Mouse (Mus musculus): ENCODE measurements around the gene 1700029I15Rik. TPM values are rescaled to one million over a fixed set of nuclear protein-coding genes. Genes with fewer than 3 reads are reported as not detected.

The 1700029I15Rik gene
- total and polyA plus RNA-seq, 3 experiments: 0.67 to 3.4 (median 3.0) TPM

DNA sequence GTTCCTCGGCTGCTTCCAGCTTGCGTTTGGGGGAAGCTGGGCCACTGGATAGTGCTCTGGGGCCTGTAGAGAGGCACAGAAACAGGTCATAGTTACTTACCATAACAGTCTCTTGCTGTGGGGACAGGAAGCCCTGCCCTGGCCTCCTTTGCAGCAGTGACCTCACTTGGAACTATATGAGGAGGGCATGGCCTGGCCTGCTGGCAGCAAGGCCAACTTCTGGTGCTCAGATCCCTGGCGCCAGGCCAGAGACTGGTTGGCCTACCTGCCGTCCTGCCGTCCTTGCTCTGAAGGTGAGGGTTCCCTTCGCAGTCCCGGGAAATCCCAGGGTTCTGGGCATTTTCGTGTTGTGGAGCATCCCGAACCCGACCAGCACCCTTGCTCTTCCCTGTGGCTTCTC is 29.4 kb downstream of the 1700029I15Rik start:
- dilution Hi-C loops (cut with MboI; ENCODE audit: extremely low pct_ligation_motif_present, extremely low pct_unique_long_range_greater_than_20kb, low sequenced_read_pairs): no loop called here
- peaks cover 86 to 98% of the 10 kb centered on the region in 2 experiments for H3K36me3 ChIP-seq (replicated peaks in 1 of 2; ENCODE audit: control insufficient read depth in 1 of 2, insufficient read depth in 1 of 2, low read length in 1 of 2)
- no peak overlapping the region for H3K4me2 ChIP-seq (ENCODE audit: insufficient read depth, low read depth, poor library complexity, severe bottlenecking)
- H3K4me3 ChIP-seq (replicated peaks in 1 of 3; ENCODE audit: low read depth in 2 of 3, low read length in 2 of 3, poor library complexity in 1 of 3): no peak overlapping the region
- no peaks in the 10 kb centered on the region for H3K79me2 ChIP-seq (replicated peaks; ENCODE audit: control insufficient read depth, extremely low read depth, insufficient read depth, poor library complexity, severe bottlenecking)
- no peak for DNase-seq (ENCODE audit: extremely low read depth)
- H3K9ac ChIP-seq (ENCODE audit: insufficient read depth, low read depth): no peak overlapping the region
- H3K27me3 ChIP-seq (replicated peaks): no peaks in the 10 kb centered on the region
- peaks cover 0 to 16% of the 10 kb centered on the region in 2 experiments; a peak in 2 of 4 replicates for H3K4me1 ChIP-seq (ENCODE audit: control insufficient read depth in 1 of 2, insufficient read depth in 2 of 2)
- in situ Hi-C loops (cut with MboI; ENCODE audit: low pct_ligation_motif_present, low pct_unique_long_range_greater_than_20kb, low sequenced_read_pairs): no loop called here
- TF ChIP-seq CTCF (conservative IDR thresholded peaks at IDR 0.05 in 1 of 2, IDR thresholded peaks at IDR 0.05 in 1 of 2; ENCODE audit: low read depth in 2 of 2, low read length in 2 of 2): no peak
- no peak for TF ChIP-seq NELFE (IDR thresholded peaks at IDR 0.05; ENCODE audit: low read depth, low read length)
- TF ChIP-seq TBP (conservative IDR thresholded peaks at IDR 0.05; ENCODE audit: low read depth, low read length): no peak
- no peak for TF ChIP-seq HCFC1 (IDR thresholded peaks at IDR 0.05; ENCODE audit: low read depth, low read length)
- no peak for TF ChIP-seq IRF4 (IDR thresholded peaks at IDR 0.05; ENCODE audit: low read depth, low read length)
- H3K9me3 ChIP-seq (replicated peaks; ENCODE audit: low read length): no peaks in the 10 kb centered on the region
- H3K27ac ChIP-seq (ENCODE audit: insufficient read depth, low read depth): no peak overlapping the region

DNA sequence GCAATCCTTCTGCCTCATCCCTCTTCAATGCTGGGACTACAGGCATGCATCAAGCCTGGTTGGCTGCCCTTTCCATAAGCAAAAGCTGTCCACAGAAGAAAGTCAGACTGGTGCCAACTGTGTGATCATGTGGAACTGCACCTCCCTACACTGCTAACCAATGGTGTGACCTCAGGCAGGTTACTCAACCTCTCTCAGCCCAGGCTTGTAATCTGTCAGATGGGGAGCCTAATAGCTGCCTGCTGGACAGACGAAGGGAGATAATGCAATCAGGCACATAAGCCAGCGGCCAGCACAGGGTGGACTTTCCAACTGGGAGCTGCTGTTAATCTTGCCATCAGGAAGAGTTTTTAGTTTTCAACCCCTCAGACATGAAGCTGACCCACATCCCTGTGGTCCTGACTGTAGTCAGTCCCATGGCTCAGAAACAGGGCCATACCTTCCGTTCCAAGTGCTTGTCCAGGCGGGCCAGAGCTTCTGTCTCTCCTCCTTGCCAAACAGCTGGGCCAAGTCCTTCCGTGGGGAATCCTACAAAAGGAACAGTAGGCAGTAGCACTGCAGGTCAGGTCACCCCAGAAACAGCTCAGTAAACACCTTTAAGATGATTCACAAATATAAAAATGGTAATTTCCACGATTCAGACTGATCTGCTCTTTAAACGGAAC is 39.5 kb downstream of the 1700029I15Rik start:
- dilution Hi-C loops (cut with MboI; ENCODE audit: extremely low pct_ligation_motif_present, extremely low pct_unique_long_range_greater_than_20kb, low sequenced_read_pairs) (no loop called here), in situ Hi-C loops (cut with MboI; ENCODE audit: low pct_ligation_motif_present, low pct_unique_long_range_greater_than_20kb, low sequenced_read_pairs) (no loop called here)
- Histone ChIP-seq H3K9me3 (replicated peaks; ENCODE audit: low read length) (no peaks in the 10 kb centered on the region), H3K36me3 (replicated peaks in 1 of 2; ENCODE audit: control insufficient read depth in 1 of 2, insufficient read depth in 1 of 2, low read length in 1 of 2) (peaks cover 89 to 100% of the 10 kb centered on the region in 2 experiments), H3K27me3 (replicated peaks) (no peaks in the 10 kb centered on the region), H3K9ac (ENCODE audit: insufficient read depth, low read depth) (no peak overlapping the region), H3K4me3 (replicated peaks in 1 of 3; ENCODE audit: low read depth in 2 of 3, low read length in 2 of 3, poor library complexity in 1 of 3) (no peak overlapping the region), H3K79me2 (replicated peaks; ENCODE audit: control insufficient read depth, extremely low read depth, insufficient read depth, poor library complexity, severe bottlenecking) (no peaks in the 10 kb centered on the region), H3K4me1 (ENCODE audit: control insufficient read depth in 1 of 2, insufficient read depth in 2 of 2) (peaks cover 0 to 10% of the 10 kb centered on the region in 2 experiments; a peak in 1 of 4 replicates), H3K4me2 (ENCODE audit: insufficient read depth, low read depth, poor library complexity, severe bottlenecking) (no peak overlapping the region), H3K27ac (ENCODE audit: insufficient read depth, low read depth) (no peak overlapping the region)
- TF ChIP-seq SMC3 (IDR thresholded peaks at IDR 0.05; ENCODE audit: low read depth, low read length) (no peak), SIN3A (IDR thresholded peaks at IDR 0.05; ENCODE audit: low read length) (no peak), POLR2AphosphoS2 (IDR thresholded peaks at IDR 0.05; ENCODE audit: low read depth, low read length) (no peak), HCFC1 (IDR thresholded peaks at IDR 0.05; ENCODE audit: low read depth, low read length) (no peak), GABPA (IDR thresholded peaks at IDR 0.05; ENCODE audit: insufficient replicate concordance, low read depth, low read length) (no peak), MEF2A (IDR thresholded peaks at IDR 0.05; ENCODE audit: borderline replicate concordance, low read depth, low read length) (no peak), CHD1 (IDR thresholded peaks at IDR 0.05; ENCODE audit: low read depth, low read length) (no peak), CHD2 (IDR thresholded peaks at IDR 0.05; ENCODE audit: low read length) (no peak), RAD21 (IDR thresholded peaks at IDR 0.05; ENCODE audit: low read depth, low read length) (no peak), ZNF384 (IDR thresholded peaks at IDR 0.05; ENCODE audit: low read depth, low read length) (no peak), USF2 (conservative IDR thresholded peaks at IDR 0.05; ENCODE audit: low read depth, low read length) (no peak), MAZ (IDR thresholded peaks at IDR 0.05; ENCODE audit: low read depth, low read length) (no peak), ELF1 (IDR thresholded peaks at IDR 0.05; ENCODE audit: low read depth, low read length) (no peak), POLR2A (IDR thresholded peaks at IDR 0.05; ENCODE audit: low read depth, low read length) (no peak), ZMIZ1 (IDR thresholded peaks at IDR 0.05; ENCODE audit: low read depth, low read length) (no peak), MXI1 (IDR thresholded peaks at IDR 0.05; ENCODE audit: low read depth, low read length) (no peak), CTCF (conservative IDR thresholded peaks at IDR 0.05 in 1 of 2, IDR thresholded peaks at IDR 0.05 in 1 of 2; ENCODE audit: low read depth in 2 of 2, low read length in 2 of 2) (no peak), MAFK (IDR thresholded peaks at IDR 0.05; ENCODE audit: insufficient replicate concordance, low read length) (no peak), ZC3H11A (IDR thresholded peaks at IDR 0.05; ENCODE audit: low read depth, low read length) (no peak)
- DNase-seq (ENCODE audit: extremely low read depth): no peak
